Mouse (Mus musculus) hindbrain, embryonic 15.5 days (tissue): ENCODE measurements around the gene Unc13a. TPM values are rescaled to one million over a fixed set of nuclear protein-coding genes. Genes with fewer than 3 reads are reported as not detected.
A peak's percentile ranks its signal among the peaks of the same experiment; 100 is the strongest.

ENCODE experiments used
- microRNA-seq: library from miRNA; unstranded; fragments of <30 nt; microRNA quantifications from one replicate; pipeline ENCODE4, GENCODE M21; 2016
- polyA plus RNA-seq: library from polyadenylated mRNA; unstranded; fragments of >200 nt; fragmentation: Nextera tagmentation; extraction: Ambion mirVana; gene quantifications from 2 replicates; pipeline ENCODE4 v1.2.1, GENCODE M21; 2015

Unc13a gene
- polyA plus RNA-seq, 1 experiment from 2014 or later, result 24.7 TPM

Small RNA genes lying within 50 kb of the gene (microRNA-seq; reads per million reads assigned to microRNA genes)
- 2.4 reads per million, percentile 6 among the genes with 10 or more reads in this experiment for gene Mir6769b

Other genes with a start within 250 kb of the Unc13a start
- gene Abhd8, start 208.1 kb downstream of the Unc13a start, polyA plus RNA-seq, result 183 and 195 TPM in 2 replicates
- 172 and 189 TPM in 2 replicates for gene Mrpl34, start 206.8 kb downstream of the Unc13a start, polyA plus RNA-seq
- 217 and 231 TPM in 2 replicates for gene Dda1, start 202.6 kb downstream of the Unc13a start, polyA plus RNA-seq
- gene Ano8, start 185.8 kb downstream of the Unc13a start, polyA plus RNA-seq, result 7.7 and 8.6 TPM in 2 replicates
- gene Gtpbp3, start 183.7 kb downstream of the Unc13a start, polyA plus RNA-seq, result 12.0 and 15.3 TPM in 2 replicates
- gene Plvap, start 160.0 kb downstream of the Unc13a start, polyA plus RNA-seq, result 9.5 and 10.9 TPM in 2 replicates
- gene Ccdc194, start 146.0 kb downstream of the Unc13a start, polyA plus RNA-seq, result 0.31 and 0.41 TPM in 2 replicates
- gene Bst2, start 134.3 kb downstream of the Unc13a start, polyA plus RNA-seq, result 11.3 and 19.5 TPM in 2 replicates
- gene Mvb12a, start 128.8 kb downstream of the Unc13a start, polyA plus RNA-seq, result 60.3 and 61.7 TPM in 2 replicates
- 0.21 and 0.38 TPM in 2 replicates for gene Tmem221, start 112.9 kb downstream of the Unc13a start, polyA plus RNA-seq
- 0.06 and 0.08 TPM in 2 replicates for gene Nxnl1, start 105.2 kb downstream of the Unc13a start, polyA plus RNA-seq
- gene Slc27a1, start 102.9 kb downstream of the Unc13a start, polyA plus RNA-seq, result 83.9 and 87.4 TPM in 2 replicates
- gene Pgls, start 79.6 kb downstream of the Unc13a start, polyA plus RNA-seq, result 224 and 233 TPM in 2 replicates
- 6.5 and 8.9 TPM in 2 replicates for gene Fam129c, start 74.1 kb downstream of the Unc13a start, polyA plus RNA-seq
- 65.6 and 78.2 TPM in 2 replicates for gene Colgalt1, start 60.8 kb downstream of the Unc13a start, polyA plus RNA-seq
- 6.1 and 7.0 TPM in 2 replicates for gene Jak3, start 4.5 kb upstream of the Unc13a start, polyA plus RNA-seq
- 0.47 and 1.5 TPM in 2 replicates for gene Insl3, start 17.5 kb upstream of the Unc13a start, polyA plus RNA-seq
- 0.45 and 0.52 TPM in 2 replicates for gene B3gnt3, start 30.0 kb upstream of the Unc13a start, polyA plus RNA-seq
- 77.2 and 93.0 TPM in 2 replicates for gene Fcho1, start 54.0 kb upstream of the Unc13a start, polyA plus RNA-seq
- gene Zfp709, start 210.3 kb upstream of the Unc13a start, polyA plus RNA-seq, result 6.6 and 8.3 TPM in 2 replicates
- gene Zfp882, start 236.9 kb upstream of the Unc13a start, polyA plus RNA-seq, result 14.2 and 16.7 TPM in 2 replicates
- gene Zfp617, start 236.9 kb upstream of the Unc13a start, polyA plus RNA-seq, result 31.5 and 32.9 TPM in 2 replicates